13 mouse cellular contexts compared by ENCODE assay signal in the genomic region with DNA sequence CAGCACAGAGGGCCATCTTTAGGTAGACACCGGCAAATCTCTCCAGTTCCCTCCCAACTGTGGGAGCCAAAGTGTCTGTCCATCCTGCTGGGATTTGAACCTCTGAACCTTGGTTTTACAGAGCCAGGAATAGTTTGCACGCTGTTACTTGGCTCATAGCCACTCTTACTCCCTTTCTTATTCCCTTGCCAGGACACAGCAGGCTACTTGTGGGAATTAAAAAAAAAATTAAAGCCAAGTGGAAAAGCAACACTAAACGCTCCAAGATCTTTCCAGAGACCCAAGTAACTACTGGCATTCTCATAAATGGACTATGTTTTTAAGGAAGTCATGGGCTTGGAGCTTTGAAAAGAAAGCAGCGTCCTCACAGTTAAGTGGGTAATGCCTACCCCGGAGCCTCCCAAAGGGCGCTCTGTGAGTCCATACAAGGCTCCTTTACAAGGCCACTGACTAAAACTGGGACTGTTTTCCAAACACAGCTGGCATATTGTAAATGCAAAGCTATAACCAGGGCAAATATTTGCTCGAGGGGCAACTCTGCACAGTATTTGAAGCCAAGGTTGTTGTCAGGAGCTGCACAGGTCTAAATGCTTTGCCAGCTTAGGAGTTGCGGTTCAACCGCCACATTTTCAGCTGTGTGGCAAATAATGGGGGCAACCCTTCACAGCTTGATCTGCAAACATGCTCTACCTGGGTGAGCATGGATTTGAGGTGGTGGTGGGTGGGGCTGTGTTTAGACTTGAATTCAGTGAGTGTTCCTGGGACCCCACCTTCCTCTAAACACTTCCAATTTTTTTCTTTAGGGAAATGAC. TPM values are rescaled to one million over a fixed set of nuclear protein-coding genes. Genes with fewer than 3 reads are reported as not detected.
DNase-seq lines count a peak whose midpoint lies in the region; ATAC-seq and TF ChIP-seq lines count a peak whose summit lies in the region.
"Had no signal": no experiment of that assay in that cellular context is flagged by ENCODE, and none has a peak within 500 bp of the region (broad histone marks: within the 10 kb centered on the region; RNA-seq: fewer than 3 reads in every experiment).

No protein-coding gene starts in this region.

- WGBS in kidney, embryonic 16.5 days = 77% methylated on average over 9 of the region's 9 CpGs

- TF ChIP-seq CTCF in testis, adult 2 months (IDR thresholded peaks at IDR 0.05; ENCODE audit: control insufficient read depth, insufficient read depth, insufficient replicate concordance, low read depth, low read length) = no peak

- 0 out of 2 replicates have a peak overlapping the region, but pooled peaks have one; percentile 31 for H3K27ac ChIP-seq in kidney, embryonic 16.5 days (ENCODE audit: low read length)
- H3K27ac ChIP-seq in testis, adult 2 months (ENCODE audit: control insufficient read depth, insufficient read depth, low read depth, low read length) = peak overlapping the region; percentile 82
- H3K27ac ChIP-seq: hindbrain, embryonic 14.5 days had no signal

- ATAC-seq in kidney, embryonic 16.5 days (ENCODE audit: low FRiP score, low TSS enrichment) = no peak
- ATAC-seq: activated CD4-positive, CD25-positive, alpha-beta regulatory T cell, adult 4 months had no signal

- DNase-seq in adrenal gland, postnatal 14 days = peak; percentile 22
- DNase-seq in adrenal gland, postnatal 36 days = no peak
- DNase-seq in kidney, postnatal 14 days = no peak
- DNase-seq in testis, postnatal 14 days (ENCODE audit: low spot score) = no peak
- DNase-seq in natural killer cell, adult 2 months (ENCODE audit: low spot score in 2 of 2) = no peak
- no peak for DNase-seq in ovary, adult 18-20 months (ENCODE audit: low spot score)
- DNase-seq: cerebellum, adult 11-12 months; kidney, postnatal 36 days had no signal

- no peak for TF ChIP-seq POLR2A in testis, adult 2 months (IDR thresholded peaks at IDR 0.05; ENCODE audit: control insufficient read depth, low read depth, low read length)

- H3K4me1 ChIP-seq in kidney, embryonic 16.5 days (ENCODE audit: insufficient read depth, low read length) = peaks cover 20% of the 10 kb centered on the region
- peaks cover 15% of the 10 kb centered on the region for H3K4me1 ChIP-seq in testis, adult 2 months (ENCODE audit: control insufficient read depth, insufficient read depth, low read length)

- no peak overlapping the region for H3K9ac ChIP-seq in kidney, embryonic 16.5 days (replicated peaks; ENCODE audit: low read length)
- H3K9ac ChIP-seq: hindbrain, embryonic 14.5 days had no signal

- H3K4me3 ChIP-seq in kidney, embryonic 16.5 days (ENCODE audit: low read length) = no peak overlapping the region
- no peak overlapping the region for H3K4me3 ChIP-seq in testis, adult 2 months (ENCODE audit: control insufficient read depth, low read depth, low read length)

- no peaks in the 10 kb centered on the region for H3K9me3 ChIP-seq in kidney, embryonic 16.5 days (ENCODE audit: low read length)

- H3K27me3 ChIP-seq in kidney, embryonic 16.5 days (ENCODE audit: insufficient read depth, low read length) = no peaks in the 10 kb centered on the region
- H3K27me3 ChIP-seq in testis, adult 2 months (ENCODE audit: control insufficient read depth, insufficient read depth, low read length) = no peaks in the 10 kb centered on the region

- H3K36me3 ChIP-seq in kidney, embryonic 16.5 days (ENCODE audit: insufficient read depth, low read length) = no peaks in the 10 kb centered on the region
- H3K36me3 ChIP-seq in testis, adult 2 months (ENCODE audit: control insufficient read depth, insufficient read depth, low read length) = no peaks in the 10 kb centered on the region

- H3K4me2 ChIP-seq in kidney, embryonic 16.5 days (replicated peaks; ENCODE audit: low read depth, low read length) = no peak overlapping the region
- H3K4me2 ChIP-seq: hindbrain, embryonic 14.5 days had no signal

RNA-seq across cellular contexts. Expression of gene Serp2, which starts 38.6 kb away (rescaled TPM):
- total RNA-seq in adrenal gland, postnatal 14 days (2021) = 6.4 and 7.3 TPM in 2 replicates
- 1 to 10 TPM; 4.2 to 6.4 TPM for total RNA-seq in adrenal gland, postnatal 36 days (2021)
- polyA plus RNA-seq in kidney, embryonic 16.5 days (2015; fragmentation: Nextera tagmentation; extraction: Ambion mirVana) = 10.0 and 12.2 TPM in 2 replicates
- polyA plus RNA-seq in testis, adult 2 months (2012; rRNA removed) = 73.8 and 80.3 TPM in 2 replicates
- total RNA-seq: megakaryocyte, adult 5-6 weeks had no signal
